Mouse (Mus musculus) limb, embryonic 13.5 days (tissue): ENCODE results near the gene Xpo5. TPM values are rescaled to one million over a fixed set of nuclear protein-coding genes. Genes with fewer than 3 reads are reported as not detected.
A peak's percentile ranks its signal among the peaks of the same experiment; 100 is the strongest.

Source experiments
- ATAC-seq: fragments of 200-750 bp; cut with Nextera tagmentation; 2 replicates; pipeline ENCODE4 v1.8.0; 2017; ENCODE audit warnings: low read depth, moderate number of reproducible peaks, moderate TSS enrichment; ENCODE audit not compliant: low FRiP score
- H3K27ac ChIP-seq: fragments of 300-500 bp; sonication (generic); 2 replicates; pipeline ENCODE4 v1.5.1; 2015; ENCODE audit warnings: inconsistent platforms, mild to moderate bottlenecking, moderate library complexity
- H3K27me3 ChIP-seq: fragments of 300-500 bp; sonication (generic); 2 replicates; pipeline ENCODE4 v1.6.1; 2015; ENCODE audit warnings: mild to moderate bottlenecking, inconsistent platforms
- H3K36me3 ChIP-seq: fragments of 300-500 bp; sonication (generic); 2 replicates; pipeline ENCODE4 v1.6.1; 2015; ENCODE audit warnings: inconsistent platforms, mild to moderate bottlenecking, moderate library complexity
- H3K4me1 ChIP-seq: fragments of 300-500 bp; sonication (generic); 2 replicates; pipeline ENCODE4 v1.6.1; 2015; ENCODE audit warnings: inconsistent platforms
- H3K4me2 ChIP-seq: fragments of 300-500 bp; sonication (generic); replicated peaks from 2 replicates; pipeline ENCODE4 v1.6.1; 2015; ENCODE audit warnings: inconsistent platforms, mild to moderate bottlenecking, moderate library complexity
- H3K4me3 ChIP-seq: fragments of 300-500 bp; sonication (generic); 2 replicates; pipeline ENCODE4 v1.5.1; 2015; ENCODE audit warnings: moderate library complexity, mild to moderate bottlenecking, inconsistent platforms
- H3K9ac ChIP-seq: fragments of 300-500 bp; sonication (generic); 2 replicates; pipeline ENCODE4 v1.6.1; 2015; ENCODE audit warnings: mild to moderate bottlenecking, inconsistent platforms
- H3K9me3 ChIP-seq: fragments of 300-500 bp; sonication (generic); 2 replicates; pipeline ENCODE4 v1.6.1; 2016; ENCODE audit warnings: inconsistent platforms
- WGBS: fragments of 180-500 bp; shearing (Covaris S2); methylation state at CpG from one replicate; pipeline ENCODE4 v1.1.7; 2015; 5-methylcytosine and 5-hydroxymethylcytosine counted together
- polyA plus RNA-seq: library from polyadenylated mRNA; unstranded; fragments of >200 nt; fragmentation: Nextera tagmentation; extraction: Ambion mirVana; gene quantifications from 2 replicates; pipeline ENCODE4 v1.2.1, GENCODE M21; 2015

The Xpo5 gene
- polyA plus RNA-seq, 1 experiment from 2014 or later = 48.5 TPM

DNA sequence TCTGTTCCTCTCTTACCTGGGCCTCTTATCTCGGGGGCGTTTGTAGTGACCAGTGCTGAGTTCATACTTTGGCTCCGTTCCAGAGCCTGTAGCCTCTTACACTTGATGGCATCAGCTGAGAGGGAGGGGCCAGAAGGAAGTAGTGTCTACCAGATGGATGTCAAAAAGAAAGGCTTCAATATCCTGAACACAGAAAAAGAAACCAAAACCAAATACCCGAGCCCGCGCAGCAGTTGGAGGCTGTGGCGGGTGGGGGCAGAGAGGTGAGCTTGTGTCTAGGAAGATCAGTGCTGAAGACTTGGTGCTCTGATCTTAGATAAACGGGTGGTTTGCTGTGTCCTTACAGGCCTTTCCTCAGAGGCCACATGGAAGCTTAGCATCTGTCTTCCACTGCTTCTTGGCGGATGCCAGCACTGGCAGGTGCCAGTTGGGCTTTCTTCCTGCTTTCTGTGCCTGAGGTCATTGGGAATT lies 39.6 kb upstream of the Xpo5 start:
- H3K9me3 ChIP-seq = no peaks in the 10 kb centered on the region
- 87% methylated on average over 9 of the region's 9 CpGs for WGBS
- 0 out of 2 replicates have a peak overlapping the region, but pooled peaks have one; percentile 80 for H3K4me3 ChIP-seq
- H3K4me2 ChIP-seq = peak overlapping the region; percentile 84
- peaks cover 19% of the 10 kb centered on the region for H3K4me1 ChIP-seq
- no peak overlapping the region for H3K9ac ChIP-seq
- ATAC-seq = no peak
- no peaks in the 10 kb centered on the region for H3K27me3 ChIP-seq
- H3K27ac ChIP-seq = no peak overlapping the region
- H3K36me3 ChIP-seq = peaks cover 49% of the 10 kb centered on the region

GRCm38 (mm10) chr17:46164301-46164700 lies 38.3 kb upstream of the Xpo5 start:
- Histone ChIP-seq H3K4me2 (no peak overlapping the region), H3K9me3 (no peaks in the 10 kb centered on the region), H3K36me3 (peaks cover 62% of the 10 kb centered on the region), H3K27ac (no peak overlapping the region), H3K4me3 (no peak overlapping the region), H3K27me3 (no peaks in the 10 kb centered on the region), H3K9ac (no peak overlapping the region), H3K4me1 (peaks cover 19% of the 10 kb centered on the region)
- over 99% methylated on average over 8 of the region's 8 CpGs for WGBS
- ATAC-seq = no peak

- no peaks in the 10 kb centered on the region for H3K9me3 ChIP-seq
- peaks cover 67% of the 10 kb centered on the region for H3K36me3 ChIP-seq
- H3K4me2 ChIP-seq = no peak overlapping the region
- H3K27ac ChIP-seq = no peak overlapping the region
- 92% methylated on average over 10 of the region's 10 CpGs for WGBS
- ATAC-seq = no peak
- H3K4me1 ChIP-seq = peaks cover 19% of the 10 kb centered on the region
- H3K9ac ChIP-seq = no peak overlapping the region
- no peak overlapping the region for H3K4me3 ChIP-seq
- H3K27me3 ChIP-seq = no peaks in the 10 kb centered on the region
Measured at GRCm38 (mm10) chr17:46164791-46165190, 37.8 kb upstream of the Xpo5 start.

DNA sequence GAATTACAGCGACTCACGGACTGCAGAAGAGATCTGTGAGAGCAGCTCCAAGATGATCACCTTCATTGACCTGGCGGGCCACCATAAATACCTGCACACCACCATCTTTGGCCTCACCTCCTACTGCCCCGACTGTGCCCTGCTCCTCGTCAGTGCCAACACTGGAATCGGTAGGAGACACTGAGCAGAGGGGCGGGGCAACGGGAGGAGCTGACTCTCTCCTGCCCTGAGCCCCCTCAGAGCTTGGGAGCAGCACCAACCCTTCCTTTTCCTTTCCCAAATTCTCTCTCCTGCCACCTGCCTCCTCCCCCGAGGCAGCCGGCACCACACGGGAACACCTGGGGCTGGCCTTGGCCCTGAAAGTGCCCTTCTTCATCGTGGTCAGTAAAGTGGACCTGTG lies 37.1 kb upstream of the Xpo5 start:
- no peak overlapping the region for H3K27ac ChIP-seq
- H3K4me3 ChIP-seq = no peak overlapping the region
- H3K36me3 ChIP-seq = peaks cover 74% of the 10 kb centered on the region
- peaks cover 19% of the 10 kb centered on the region for H3K4me1 ChIP-seq
- H3K9ac ChIP-seq = no peak overlapping the region
- 84% methylated on average over 12 of the region's 12 CpGs for WGBS
- no peaks in the 10 kb centered on the region for H3K27me3 ChIP-seq
- H3K9me3 ChIP-seq = no peaks in the 10 kb centered on the region
- ATAC-seq = no peak
- no peak overlapping the region for H3K4me2 ChIP-seq

GRCm38 (mm10) chr17:46166270-46166669 lies 36.3 kb upstream of the Xpo5 start:
- Histone ChIP-seq H3K4me1 (peaks cover 19% of the 10 kb centered on the region), H3K27me3 (no peaks in the 10 kb centered on the region), H3K9ac (no peak overlapping the region), H3K36me3 (peaks cover 82% of the 10 kb centered on the region), H3K4me2 (no peak overlapping the region), H3K27ac (no peak overlapping the region), H3K4me3 (no peak overlapping the region), H3K9me3 (no peaks in the 10 kb centered on the region)
- 89% methylated on average over 5 of the region's 5 CpGs for WGBS
- no peak for ATAC-seq

GRCm38 (mm10) chr17:46167014-46167413 lies 35.6 kb upstream of the Xpo5 start:
- WGBS = 85% methylated on average over 11 of the region's 11 CpGs
- H3K4me3 ChIP-seq = no peak overlapping the region
- no peaks in the 10 kb centered on the region for H3K27me3 ChIP-seq
- H3K4me1 ChIP-seq = peaks cover 13% of the 10 kb centered on the region
- H3K4me2 ChIP-seq = no peak overlapping the region
- H3K9me3 ChIP-seq = no peaks in the 10 kb centered on the region
- H3K36me3 ChIP-seq = peaks cover 88% of the 10 kb centered on the region
- no peak for ATAC-seq
- no peak overlapping the region for H3K9ac ChIP-seq
- no peak overlapping the region for H3K27ac ChIP-seq

DNA sequence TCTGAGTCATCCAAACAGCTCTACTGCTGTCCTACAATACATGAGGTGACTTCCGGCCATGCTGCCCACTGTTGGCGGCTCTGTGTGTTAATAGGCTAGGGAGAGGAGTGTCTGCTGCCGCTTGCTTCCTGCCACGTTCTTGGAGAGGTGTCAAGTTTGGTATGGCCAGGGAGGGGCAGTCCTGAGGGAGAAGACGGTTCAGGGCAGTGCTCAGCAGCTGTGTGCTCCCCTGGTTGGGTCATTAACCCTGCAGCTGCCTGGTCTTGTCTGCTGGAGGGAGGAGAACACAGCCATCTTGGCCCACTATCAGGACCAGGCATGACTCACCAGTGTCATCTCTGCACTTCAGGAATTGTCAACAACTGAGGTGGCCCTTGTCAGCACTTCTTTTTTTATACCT lies 34.3 kb upstream of the Xpo5 start:
- peaks cover 98% of the 10 kb centered on the region for H3K36me3 ChIP-seq
- H3K9me3 ChIP-seq = no peaks in the 10 kb centered on the region
- WGBS = 41% methylated on average over 5 of the region's 5 CpGs
- H3K27ac ChIP-seq = no peak overlapping the region
- no peak overlapping the region for H3K4me3 ChIP-seq
- H3K27me3 ChIP-seq = no peaks in the 10 kb centered on the region
- H3K4me2 ChIP-seq = no peak overlapping the region
- peak overlapping the region; percentile 10; the same call in 1 of the 2 replicates for H3K9ac ChIP-seq
- ATAC-seq = no peak
- no peaks in the 10 kb centered on the region for H3K4me1 ChIP-seq

GRCm38 (mm10) chr17:46168768-46169167 lies 33.8 kb upstream of the Xpo5 start:
- peaks cover 95% of the 10 kb centered on the region for H3K36me3 ChIP-seq
- no peak overlapping the region for H3K4me3 ChIP-seq
- no peak overlapping the region for H3K27ac ChIP-seq
- H3K4me2 ChIP-seq = no peak overlapping the region
- no peaks in the 10 kb centered on the region for H3K9me3 ChIP-seq
- H3K27me3 ChIP-seq = no peaks in the 10 kb centered on the region
- 95% methylated on average over 5 of the region's 5 CpGs for WGBS
- ATAC-seq = no peak
- H3K9ac ChIP-seq = no peak overlapping the region
- H3K4me1 ChIP-seq = no peaks in the 10 kb centered on the region

DNA sequence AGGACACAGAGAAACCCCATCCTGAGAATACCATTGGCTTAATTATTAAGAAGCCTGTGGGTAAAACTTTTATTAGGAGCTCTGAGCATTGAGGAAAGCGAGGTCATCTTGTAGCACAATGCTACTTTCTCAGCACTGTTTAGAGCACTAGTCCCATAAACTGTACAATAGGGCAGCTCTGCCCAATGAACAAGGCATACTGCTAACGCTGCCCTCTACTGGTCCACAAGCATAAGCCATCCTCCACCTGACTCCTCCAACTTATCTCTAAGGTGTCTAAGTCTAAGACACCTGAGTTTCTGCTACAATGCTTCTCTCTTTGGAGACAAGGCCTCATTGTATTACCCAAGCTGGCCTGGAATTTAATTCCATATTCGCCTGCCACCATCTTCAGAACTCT lies 32.0 kb upstream of the Xpo5 start:
- no peak overlapping the region for H3K4me2 ChIP-seq
- H3K9ac ChIP-seq = no peak overlapping the region
- no peak for ATAC-seq
- no peak overlapping the region for H3K27ac ChIP-seq
- H3K4me1 ChIP-seq = no peaks in the 10 kb centered on the region
- H3K9me3 ChIP-seq = no peaks in the 10 kb centered on the region
- peaks cover 84% of the 10 kb centered on the region for H3K36me3 ChIP-seq
- WGBS = 73% methylated on average over 3 of the region's 3 CpGs
- H3K27me3 ChIP-seq = no peaks in the 10 kb centered on the region
- no peak overlapping the region for H3K4me3 ChIP-seq

DNA sequence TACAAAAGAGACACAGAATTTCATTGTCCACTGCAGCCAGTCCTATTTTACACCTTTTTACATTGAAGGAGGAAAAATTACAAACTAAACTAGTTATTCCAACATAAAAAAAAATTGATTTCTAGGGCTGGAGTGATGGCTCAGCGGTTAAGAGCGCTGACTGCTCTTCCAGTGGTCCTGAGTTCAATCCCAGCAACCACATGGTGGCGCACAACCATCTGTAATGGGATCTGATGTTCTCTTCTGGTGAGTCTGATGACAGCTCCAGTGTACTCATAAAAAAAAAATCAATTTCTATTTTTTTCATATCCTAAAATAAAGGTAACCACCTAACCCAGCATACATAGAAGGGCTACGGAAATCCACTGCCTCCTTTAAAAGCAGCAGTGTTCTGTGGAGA lies 20.3 kb upstream of the Xpo5 start:
- no peaks in the 10 kb centered on the region for H3K27me3 ChIP-seq
- peaks cover 96% of the 10 kb centered on the region for H3K36me3 ChIP-seq
- ATAC-seq = no peak
- no peaks in the 10 kb centered on the region for H3K9me3 ChIP-seq
- H3K4me1 ChIP-seq = no peaks in the 10 kb centered on the region
- whole genome bisulfite sequencing = 83% methylated on average over 4 of the region's 4 CpGs
- H3K4me2 ChIP-seq = no peak overlapping the region
- no peak overlapping the region for H3K4me3 ChIP-seq
- no peak overlapping the region for H3K27ac ChIP-seq
- no peak overlapping the region for H3K9ac ChIP-seq

DNA sequence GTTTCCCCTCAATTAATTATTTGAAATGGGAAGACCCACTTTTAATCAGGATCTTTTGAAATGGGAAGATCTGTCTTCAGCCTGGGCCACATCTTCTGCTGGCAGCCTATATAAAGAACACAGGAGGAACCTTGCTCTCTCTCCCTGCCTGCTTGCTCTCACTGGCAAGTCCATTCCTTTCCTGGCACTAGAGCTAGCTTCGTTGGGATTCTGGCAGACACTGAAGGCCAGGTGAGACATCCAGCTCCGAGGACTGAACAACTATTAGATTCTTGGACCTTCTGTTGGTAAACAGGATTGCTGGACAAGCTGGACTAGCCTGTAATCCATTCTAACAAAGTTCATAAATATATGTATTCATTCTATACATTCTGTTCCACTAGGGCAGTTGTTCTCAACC lies 13.8 kb upstream of the Xpo5 start:
- Histone ChIP-seq H3K4me2 (no peak overlapping the region), H3K4me1 (no peaks in the 10 kb centered on the region), H3K4me3 (no peak overlapping the region), H3K27me3 (no peaks in the 10 kb centered on the region), H3K36me3 (peaks cover 88% of the 10 kb centered on the region), H3K27ac (no peak overlapping the region), H3K9me3 (no peaks in the 10 kb centered on the region), H3K9ac (no peak overlapping the region)
- no peak for ATAC-seq
- WGBS = 90% methylated on average over 2 of the region's 2 CpGs

DNA sequence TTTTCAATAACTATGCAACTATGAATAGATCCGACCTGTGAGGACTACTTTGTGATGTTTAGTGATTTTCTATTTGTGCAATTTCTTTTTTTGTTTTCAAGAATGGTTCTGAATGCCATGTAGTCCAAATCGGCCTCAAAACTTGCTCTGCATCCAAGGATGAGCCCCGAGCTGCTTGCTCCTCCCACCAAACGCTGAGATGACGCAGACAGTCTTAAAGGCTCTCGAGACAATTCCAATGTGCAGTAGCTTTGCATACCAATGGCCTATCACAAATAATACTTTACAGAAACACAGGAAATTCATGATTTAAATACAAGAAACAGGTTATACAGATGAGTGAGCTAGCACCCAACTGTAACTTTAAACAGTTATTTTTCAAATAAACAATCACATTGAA lies 1.4 kb upstream of the Xpo5 start:
- Histone ChIP-seq H3K36me3 (peaks cover 48% of the 10 kb centered on the region), H3K9ac (peak overlapping the region; percentile 94), H3K4me2 (peak overlapping the region; percentile 92)

DNA sequence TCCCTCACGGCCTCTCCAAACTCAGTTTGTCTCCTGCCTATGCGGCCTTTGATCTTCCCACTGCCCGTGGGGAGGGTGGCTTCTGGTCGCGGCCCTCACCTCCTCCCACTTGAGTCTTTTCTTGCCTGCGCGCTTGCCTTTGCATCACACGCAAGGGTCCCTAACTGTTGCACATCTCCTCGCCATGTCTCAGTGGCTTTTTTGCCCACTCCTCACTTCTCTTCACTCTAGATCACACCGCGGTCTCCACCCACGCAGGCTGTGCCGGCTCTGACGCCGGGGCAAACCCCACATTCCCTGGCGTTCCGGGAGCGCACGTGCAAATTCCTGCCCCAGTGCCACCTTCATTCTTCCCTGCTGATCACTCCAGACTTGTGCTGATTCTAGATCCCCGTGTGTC lies 496 bp downstream of the Xpo5 start:
- H3K4me3 ChIP-seq = peak overlapping the region; percentile 92
- under 1% methylated on average over 20 of the region's 20 CpGs for WGBS
- H3K27me3 ChIP-seq = no peaks in the 10 kb centered on the region
- peak overlapping the region; percentile 94 for H3K9ac ChIP-seq
- peaks cover 48% of the 10 kb centered on the region for H3K36me3 ChIP-seq
- peak overlapping the region; percentile 83 for H3K27ac ChIP-seq
- peak overlapping the region; percentile 92 for H3K4me2 ChIP-seq
- no peak; the same call in 1 of the 2 replicates for ATAC-seq
- peaks cover 26% of the 10 kb centered on the region for H3K4me1 ChIP-seq
- no peaks in the 10 kb centered on the region for H3K9me3 ChIP-seq

More for the DNA sequence above, 1.4 kb upstream of the Xpo5 start:
- ATAC-seq = no peak
- Histone ChIP-seq H3K27me3 (no peaks in the 10 kb centered on the region), H3K4me3 (peak overlapping the region; percentile 92), H3K27ac (no peak overlapping the region), H3K9me3 (no peaks in the 10 kb centered on the region), H3K4me1 (peaks cover 26% of the 10 kb centered on the region)
- 71% methylated on average over 6 of the region's 6 CpGs for WGBS
